Mouse (Mus musculus): ENCODE measurements at regions not wholly inside any gene's neighbourhood (a gene's known extent, or its start where the extent isn't known, plus 50 kb on each side); places are given as distances from the start of the nearest gene placed in this dataset.

DNA sequence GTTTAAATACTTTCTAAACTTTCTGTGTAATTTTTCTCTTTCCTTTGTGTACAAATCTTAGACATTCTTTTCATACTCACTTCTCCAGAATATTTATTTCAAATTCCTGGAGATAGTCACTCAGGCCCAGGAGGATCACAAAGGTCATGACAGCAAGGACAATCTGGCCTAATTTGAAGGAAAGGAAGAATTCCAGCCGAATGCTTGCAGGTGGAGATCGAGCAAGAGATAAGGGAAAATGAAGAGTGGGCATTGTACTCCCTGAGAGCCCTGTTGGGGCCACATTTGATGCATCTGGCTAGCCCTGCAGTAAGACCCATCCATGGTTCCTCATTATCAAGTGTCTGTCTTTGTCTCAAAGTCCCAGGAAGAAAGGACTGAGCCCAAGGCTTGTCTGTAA, 66.0 kb upstream of the Jazf1 start:
- Histone ChIP-seq H3K27me3 (ENCODE audit: control insufficient read depth, insufficient read depth, low read length) (no peaks in the 10 kb centered on the region), H3K4me3 (replicated peaks; ENCODE audit: insufficient read depth, low read depth, low read length) (no peak overlapping the region), H3K4me1 (ENCODE audit: control insufficient read depth, insufficient read depth, low read length) (no peaks in the 10 kb centered on the region), H3K27ac (ENCODE audit: insufficient read depth, low read length) (no peak overlapping the region)
- TF ChIP-seq CTCF (IDR thresholded peaks at IDR 0.05; ENCODE audit: borderline replicate concordance, insufficient read depth, low read depth, low read length): no peak
- WGBS: 79% methylated on average over 2 of the region's 2 CpGs
- DNase-seq: no peak

DNA sequence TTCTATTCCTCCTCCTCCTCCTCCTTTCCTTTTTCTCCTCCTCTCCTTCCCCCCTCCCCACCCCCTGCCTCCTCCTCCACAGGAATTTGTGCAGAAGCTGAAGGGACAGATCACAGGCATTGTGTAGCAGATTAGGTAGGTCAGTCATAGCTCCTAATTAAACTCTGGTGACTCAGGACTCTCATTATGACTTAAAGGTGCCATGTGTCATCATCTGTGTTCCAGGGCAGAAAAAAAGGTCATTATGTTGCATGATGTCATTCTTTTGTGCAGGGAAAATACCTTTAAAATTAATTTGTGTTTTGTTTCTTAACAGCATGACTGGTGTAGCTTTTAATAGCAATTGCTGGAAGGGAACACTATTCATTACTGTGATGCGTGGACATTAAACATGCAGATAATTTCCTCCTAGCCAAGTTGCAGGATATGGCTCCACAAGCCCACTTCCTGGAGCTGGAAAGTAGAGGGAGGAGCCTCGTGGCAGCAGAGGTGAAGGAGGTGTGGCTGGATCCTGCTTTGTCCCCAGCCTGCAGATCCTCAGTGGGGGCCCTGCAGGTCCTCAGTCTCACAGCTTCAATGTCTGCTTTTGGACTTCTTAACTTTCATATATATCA, 62.4 kb upstream of the Jazf1 start:
- H3K27ac ChIP-seq (ENCODE audit: insufficient read depth, low read length): no peak overlapping the region
- no peak overlapping the region for H3K4me3 ChIP-seq (replicated peaks; ENCODE audit: insufficient read depth, low read depth, low read length)
- no peaks in the 10 kb centered on the region for H3K4me1 ChIP-seq (ENCODE audit: control insufficient read depth, insufficient read depth, low read length)
- DNase-seq: no peak
- H3K27me3 ChIP-seq (ENCODE audit: control insufficient read depth, insufficient read depth, low read length): no peaks in the 10 kb centered on the region
- no peak for TF ChIP-seq POLR2A (IDR thresholded peaks at IDR 0.05; ENCODE audit: borderline replicate concordance, insufficient read depth, low read length)
- no peak for TF ChIP-seq CTCF (IDR thresholded peaks at IDR 0.05; ENCODE audit: borderline replicate concordance, insufficient read depth, low read depth, low read length)
- 37% methylated on average over 2 of the region's 2 CpGs for WGBS

DNA sequence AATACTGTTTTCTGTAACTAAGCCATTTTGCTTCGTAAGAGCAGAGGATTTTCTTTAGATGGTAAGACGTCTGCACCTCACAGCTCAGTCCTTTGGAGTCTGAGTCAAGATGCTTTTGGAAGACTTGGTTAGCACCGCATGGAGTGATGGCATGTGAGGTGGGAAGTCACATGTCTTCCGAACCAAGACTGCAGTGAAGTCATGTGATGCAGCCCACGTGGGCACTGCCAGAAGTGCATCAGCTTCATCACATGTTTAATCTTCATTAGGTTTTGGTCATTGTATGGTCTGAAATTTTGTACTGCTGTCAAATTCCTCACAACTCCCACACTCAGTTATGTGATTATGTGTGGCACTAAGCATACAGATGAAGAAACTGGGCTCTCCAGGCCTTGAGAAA, 58.3 kb upstream of the Jazf1 start:
- H3K4me1 ChIP-seq (ENCODE audit: control insufficient read depth, insufficient read depth, low read length): no peaks in the 10 kb centered on the region
- no peak overlapping the region for H3K27ac ChIP-seq (ENCODE audit: insufficient read depth, low read length)
- no peak overlapping the region for H3K4me3 ChIP-seq (replicated peaks; ENCODE audit: insufficient read depth, low read depth, low read length)
- TF ChIP-seq CTCF (IDR thresholded peaks at IDR 0.05; ENCODE audit: borderline replicate concordance, insufficient read depth, low read depth, low read length) (no peak), POLR2A (IDR thresholded peaks at IDR 0.05; ENCODE audit: borderline replicate concordance, insufficient read depth, low read length) (no peak)
- H3K27me3 ChIP-seq (ENCODE audit: control insufficient read depth, insufficient read depth, low read length): no peaks in the 10 kb centered on the region
- no peak for DNase-seq
- WGBS: 76% methylated on average over 5 of the region's 5 CpGs

DNA sequence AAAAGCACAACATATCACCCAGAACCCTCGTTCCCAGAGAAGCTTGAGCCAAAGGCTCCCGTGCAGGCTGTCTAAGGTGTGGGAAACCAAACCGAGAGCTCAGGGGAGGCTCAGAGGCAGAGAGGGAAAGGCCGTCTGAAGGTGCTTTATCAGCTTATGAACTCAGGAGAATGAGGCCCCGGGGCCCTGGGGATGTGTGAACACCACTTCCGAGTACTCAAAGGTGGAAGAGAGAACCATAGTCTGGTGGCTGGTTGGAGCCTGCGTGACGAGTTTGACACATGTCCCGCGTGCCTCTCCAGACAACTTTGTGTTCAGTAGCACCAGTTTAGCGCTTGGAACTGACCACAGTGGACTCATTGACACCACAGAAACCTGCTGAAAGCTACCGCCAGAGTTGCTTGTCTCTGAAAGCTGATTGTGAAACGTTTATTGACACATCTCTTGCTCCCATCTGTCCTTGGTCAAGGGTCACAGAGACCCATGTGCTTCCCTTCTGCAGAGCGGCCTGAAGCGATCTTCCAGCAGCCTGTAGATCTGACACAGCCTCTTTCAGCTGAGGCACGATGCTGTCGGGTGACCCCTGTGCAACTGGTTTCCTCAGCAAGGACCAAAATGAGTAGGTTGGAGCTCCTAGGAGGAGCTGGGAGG, 56.5 kb upstream of the Jazf1 start:
- DNase-seq: no peak
- Histone ChIP-seq H3K4me1 (ENCODE audit: control insufficient read depth, insufficient read depth, low read length) (no peaks in the 10 kb centered on the region), H3K27ac (ENCODE audit: insufficient read depth, low read length) (no peak overlapping the region), H3K4me3 (replicated peaks; ENCODE audit: insufficient read depth, low read depth, low read length) (no peak overlapping the region), H3K27me3 (ENCODE audit: control insufficient read depth, insufficient read depth, low read length) (no peaks in the 10 kb centered on the region)
- 88% methylated on average over 17 of the region's 17 CpGs for WGBS
- TF ChIP-seq POLR2A (IDR thresholded peaks at IDR 0.05; ENCODE audit: borderline replicate concordance, insufficient read depth, low read length) (no peak), CTCF (IDR thresholded peaks at IDR 0.05; ENCODE audit: borderline replicate concordance, insufficient read depth, low read depth, low read length) (no peak)

DNA sequence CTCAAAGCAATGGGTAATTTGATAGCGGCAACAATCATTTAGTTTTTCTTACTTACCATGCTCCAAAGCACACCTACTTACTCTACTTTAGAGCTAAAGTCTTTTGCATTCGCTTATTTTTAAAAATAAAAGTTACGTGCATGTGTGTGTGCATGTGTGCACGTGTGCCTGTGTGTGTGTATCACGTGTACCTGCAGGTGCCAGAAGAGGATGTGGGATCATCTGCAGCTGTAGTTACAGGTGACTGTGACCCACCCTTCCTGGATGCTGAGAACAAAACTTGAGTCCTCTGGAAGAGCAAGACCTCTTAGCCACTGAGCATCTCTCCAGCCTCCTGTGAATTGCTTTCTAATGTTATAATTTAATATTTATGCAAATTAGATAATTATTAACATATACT, 52.0 kb upstream of the Jazf1 start:
- Histone ChIP-seq H3K4me3 (replicated peaks; ENCODE audit: insufficient read depth, low read depth, low read length) (no peak overlapping the region), H3K27ac (ENCODE audit: insufficient read depth, low read length) (no peak overlapping the region), H3K27me3 (ENCODE audit: control insufficient read depth, insufficient read depth, low read length) (no peaks in the 10 kb centered on the region), H3K4me1 (ENCODE audit: control insufficient read depth, insufficient read depth, low read length) (no peaks in the 10 kb centered on the region)
- no peak for DNase-seq
- no peak for TF ChIP-seq POLR2A (IDR thresholded peaks at IDR 0.05; ENCODE audit: borderline replicate concordance, insufficient read depth, low read length)
- no peak for TF ChIP-seq CTCF (IDR thresholded peaks at IDR 0.05; ENCODE audit: borderline replicate concordance, insufficient read depth, low read depth, low read length)
- 96% methylated on average over 5 of the region's 5 CpGs for WGBS

Data from cerebellum, adult 2 months (tissue).